Mouse (Mus musculus) ovary, postnatal 10 days (tissue): ENCODE measurements around the gene Palld.

Experiments used
- DNase-seq: peaks from one replicate; pipeline ENCODE4 v3.0.0; 2022; ENCODE audit warnings: low spot score

The Palld gene

GRCm38 (mm10) chr8:61628938-61629630 is 273.4 kb downstream of the Palld start:
- no peak for DNase-seq

- DNase-seq = no peak
These were observed 276.1 kb downstream of the Palld start for GRCm38 (mm10) chr8:61626246-61626952.

- no peak for DNase-seq
These were observed 276.8 kb downstream of the Palld start for GRCm38 (mm10) chr8:61625656-61626210.

- DNase-seq = no peak
These were observed 278.7 kb downstream of the Palld start for GRCm38 (mm10) chr8:61623485-61624417.

GRCm38 (mm10) chr8:61621300-61621699 is 281.2 kb downstream of the Palld start:
- DNase-seq = no peak

GRCm38 (mm10) chr8:61617651-61618050 is 284.8 kb downstream of the Palld start:
- DNase-seq = no peak

- DNase-seq = no peak
These were observed 285.4 kb downstream of the Palld start for GRCm38 (mm10) chr8:61617049-61617448.

GRCm38 (mm10) chr8:61615711-61616697 is 286.5 kb downstream of the Palld start:
- no peak for DNase-seq

GRCm38 (mm10) chr8:61611741-61612140 is 290.7 kb downstream of the Palld start:
- no peak for DNase-seq

GRCm38 (mm10) chr8:61611077-61611476 is 291.4 kb downstream of the Palld start:
- no peak for DNase-seq

- no peak for DNase-seq
These were observed 291.9 kb downstream of the Palld start for GRCm38 (mm10) chr8:61610546-61610945.

GRCm38 (mm10) chr8:61607463-61607813 is 295.1 kb downstream of the Palld start:
- no peak for DNase-seq

- no peak for DNase-seq
These were observed 295.6 kb downstream of the Palld start for GRCm38 (mm10) chr8:61606795-61607462.

- no peak for DNase-seq
These were observed 297.6 kb downstream of the Palld start for GRCm38 (mm10) chr8:61604871-61605270.

GRCm38 (mm10) chr8:61596889-61597288 is 305.6 kb downstream of the Palld start:
- no peak for DNase-seq

- no peak for DNase-seq
These were observed 311.0 kb downstream of the Palld start for GRCm38 (mm10) chr8:61591446-61591845.

- peak; percentile 77 for DNase-seq
These were observed 311.7 kb downstream of the Palld start for GRCm38 (mm10) chr8:61590551-61591431.

GRCm38 (mm10) chr8:61589972-61590391 is 312.5 kb downstream of the Palld start:
- DNase-seq = no peak

- no peak for DNase-seq
These were observed 314.2 kb downstream of the Palld start for GRCm38 (mm10) chr8:61588336-61588735.
